Mouse (Mus musculus) cerebellum, postnatal 10 days (tissue): ENCODE measurements around the gene Pds5a.

Source experiments
- DNase-seq, 2 experiments: peaks; one replicate each; pipeline ENCODE4 v3.0.0; 2021; ENCODE audit warnings: mixed read lengths in 2 of 2

The Pds5a gene

GRCm38 (mm10) chr5:65561125-65561893, 136.8 kb downstream of the Pds5a start:
- peak; percentile 36 to 47 for DNase-seq

GRCm38 (mm10) chr5:65557109-65557508, 141.0 kb downstream of the Pds5a start:
- no peak for DNase-seq
